Mouse (Mus musculus): Measurements from ENCODE around the gene Srms.
"Not testable (repeated sequence)": the region's sequence is repeated elsewhere in the genome, so short reads cannot be mapped to it uniquely, and the experiment has no call there.

DNA sequence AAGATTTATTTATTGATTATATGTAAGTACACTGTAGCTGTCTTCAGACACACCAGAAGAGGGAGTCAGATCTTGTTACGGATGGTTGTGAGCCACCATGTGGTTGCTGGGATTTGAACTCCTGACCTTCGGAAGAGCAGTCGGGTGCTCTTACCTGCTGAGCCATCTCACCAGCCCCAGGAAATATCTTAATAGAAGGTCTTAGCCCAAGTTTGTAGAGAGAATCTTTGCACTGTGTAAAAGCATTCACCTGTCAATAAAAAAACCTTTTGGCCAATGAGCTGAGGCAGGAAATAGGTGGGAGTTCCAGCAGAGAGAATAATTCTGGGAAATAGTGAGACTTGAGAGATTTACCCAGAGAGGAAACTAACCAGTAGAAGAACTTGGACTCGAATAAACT lies 21.6 kb downstream of the Srms start:
- TF ChIP-seq POLR2A, CTCF (IDR thresholded peaks at IDR 0.05; ENCODE audit: extremely low read depth, insufficient read depth, low read length): not testable (repeated sequence)
